Mouse (Mus musculus): Measurements from ENCODE around the gene Zfp503. TPM values are rescaled to one million over a fixed set of nuclear protein-coding genes. Genes with fewer than 3 reads are reported as not detected.

Gene Zfp503
- total RNA-seq, 2 experiments from 2014 or later = 2.9 TPM

DNA sequence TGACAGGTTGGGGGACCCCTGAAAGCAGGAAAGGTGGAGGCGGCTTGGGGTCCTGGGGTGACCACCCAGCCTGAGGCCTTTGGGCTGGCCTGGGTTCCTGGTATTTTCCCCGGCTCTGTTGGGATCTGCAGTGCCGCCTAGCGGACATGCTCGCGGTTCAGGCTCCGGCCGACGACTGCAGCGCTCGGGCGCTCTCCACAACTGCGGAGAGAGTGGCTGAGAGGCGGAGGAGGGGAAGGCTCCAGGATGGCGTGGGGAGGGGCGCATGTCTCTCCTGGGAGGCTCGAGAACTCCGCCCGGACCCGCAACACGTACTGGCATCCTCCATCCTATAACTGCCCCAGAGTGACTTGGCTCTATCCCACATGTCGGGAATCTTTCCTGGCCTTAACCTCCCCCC, 7.9 kb downstream of the Zfp503 start:
- peak; percentile 62 to 72 for DNase-seq (ENCODE audit: low spot score in 2 of 2)

DNA sequence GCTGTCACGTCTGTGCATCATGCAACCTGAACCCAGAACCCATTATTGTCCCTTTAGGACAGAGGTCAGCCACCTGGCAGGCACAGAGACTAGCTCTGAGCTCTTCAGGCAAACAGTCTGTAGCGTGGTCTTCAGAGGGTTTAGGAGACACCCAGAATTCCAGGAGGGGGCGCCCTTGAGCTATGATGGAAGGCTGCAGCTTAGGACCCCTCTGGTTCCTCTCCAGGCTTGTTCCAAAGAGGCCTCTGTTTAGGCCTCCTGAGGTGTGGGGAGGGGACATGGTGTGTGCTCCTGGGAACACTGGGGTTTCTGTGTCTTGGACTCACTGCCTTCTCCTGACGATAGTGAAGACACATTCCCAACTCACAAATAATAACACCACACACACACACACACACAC, 20.4 kb downstream of the Zfp503 start:
- peak; percentile 59 to 73 for DNase-seq (ENCODE audit: low spot score in 2 of 2)

DNA sequence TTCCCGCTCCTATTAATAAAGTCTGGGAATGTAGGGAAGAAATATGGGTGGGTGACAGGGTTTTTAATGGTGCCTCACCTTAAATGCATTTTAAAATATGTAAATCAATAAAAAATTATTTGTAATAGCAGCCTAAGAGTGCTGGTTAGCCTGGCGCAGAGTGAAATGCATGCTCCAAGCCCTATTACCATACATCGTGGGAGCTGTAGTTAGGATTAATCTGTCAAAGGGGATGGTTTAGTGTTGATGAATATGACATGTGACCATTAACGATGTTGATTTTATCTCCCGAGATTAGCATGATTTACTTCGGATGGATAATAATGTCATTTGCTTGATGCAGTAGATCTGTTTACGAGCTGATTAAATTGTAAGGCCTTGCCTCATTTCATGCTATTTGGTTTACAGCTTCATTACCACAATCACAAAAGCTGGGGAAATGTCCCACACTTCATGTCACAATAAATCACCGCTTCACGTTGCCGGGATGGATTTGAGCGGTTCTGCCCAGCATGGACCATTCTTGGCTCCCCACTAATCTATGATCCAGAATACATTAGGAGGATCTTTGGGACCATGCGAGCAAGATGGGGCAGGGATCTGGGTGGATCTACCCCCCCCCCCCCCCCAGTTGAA, 21.9 kb downstream of the Zfp503 start:
- no peak for DNase-seq (ENCODE audit: low spot score in 2 of 2)

DNA sequence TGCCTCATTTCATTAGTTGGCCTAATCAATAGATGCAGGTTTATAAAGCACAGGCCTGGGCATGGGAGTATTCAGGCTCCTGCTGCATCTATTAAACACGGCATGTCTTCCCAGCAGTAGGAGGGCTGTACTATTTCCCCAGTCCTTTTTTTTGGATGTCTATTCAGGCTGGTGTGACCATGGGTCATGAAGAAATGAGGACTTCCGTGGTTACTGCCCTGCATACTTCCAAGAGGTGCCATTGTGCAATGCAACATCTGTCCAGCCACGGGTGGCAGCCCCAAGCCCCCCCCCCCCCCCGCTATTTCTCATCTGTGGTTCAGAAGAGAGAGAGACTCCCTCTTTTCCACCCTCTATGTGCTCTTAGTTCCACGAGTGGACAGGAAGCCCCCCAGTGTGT, 23.1 kb downstream of the Zfp503 start:
- no peak for DNase-seq (ENCODE audit: low spot score in 2 of 2)

DNA sequence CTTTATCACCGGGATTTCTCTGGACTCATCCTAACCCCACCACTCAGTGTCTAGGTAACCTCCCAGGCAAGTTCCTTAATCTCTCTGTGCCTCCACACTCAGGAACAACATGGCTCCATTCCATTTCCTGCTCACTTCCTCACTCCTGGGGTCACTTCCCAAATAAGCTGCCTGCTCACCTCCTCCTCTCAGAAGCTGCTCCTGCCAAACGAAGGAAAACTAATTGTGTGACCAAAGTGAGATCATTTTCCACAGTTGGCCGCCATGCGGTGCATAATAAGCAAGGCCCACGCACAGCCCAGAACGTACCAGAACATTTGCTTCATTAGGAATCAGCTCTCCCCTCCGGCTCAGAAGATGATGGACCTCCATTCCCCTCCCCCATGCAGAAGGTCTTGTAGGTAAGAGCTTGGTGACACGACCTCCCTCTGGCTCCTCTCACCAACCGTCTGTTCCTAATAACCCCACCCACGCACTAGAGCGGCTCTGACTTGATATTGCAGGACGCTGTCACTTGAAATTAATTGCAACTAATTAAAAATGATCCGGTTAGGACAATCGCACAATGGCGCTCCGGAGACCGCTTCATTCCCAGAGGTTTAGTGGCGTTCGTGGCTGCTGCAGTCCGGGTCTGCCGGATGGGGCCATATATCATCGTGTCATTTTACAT, 26.9 kb downstream of the Zfp503 start:
- peak; percentile 29 to 50 for DNase-seq (ENCODE audit: low spot score in 2 of 2)

DNA sequence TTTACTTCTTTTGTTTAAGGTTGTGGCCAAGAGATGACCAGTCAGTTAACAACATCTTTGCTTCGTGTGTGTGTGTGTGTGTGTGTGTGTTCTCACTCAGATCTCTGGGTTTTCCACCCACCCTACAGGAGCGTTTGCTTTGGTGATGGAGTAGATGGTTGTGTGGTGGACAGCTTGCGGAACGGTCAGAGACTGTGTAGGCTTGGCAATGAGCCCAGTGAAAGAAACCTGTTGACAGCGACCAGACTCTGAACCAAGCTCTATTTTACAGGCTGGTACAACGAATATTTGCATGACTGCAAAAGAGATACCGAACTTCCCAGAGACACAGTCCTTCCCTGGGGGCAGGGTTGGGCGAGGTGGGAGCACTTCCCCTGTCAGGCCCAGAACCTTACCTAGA, 30.2 kb downstream of the Zfp503 start:
- no peak for DNase-seq (ENCODE audit: low spot score in 2 of 2)

DNA sequence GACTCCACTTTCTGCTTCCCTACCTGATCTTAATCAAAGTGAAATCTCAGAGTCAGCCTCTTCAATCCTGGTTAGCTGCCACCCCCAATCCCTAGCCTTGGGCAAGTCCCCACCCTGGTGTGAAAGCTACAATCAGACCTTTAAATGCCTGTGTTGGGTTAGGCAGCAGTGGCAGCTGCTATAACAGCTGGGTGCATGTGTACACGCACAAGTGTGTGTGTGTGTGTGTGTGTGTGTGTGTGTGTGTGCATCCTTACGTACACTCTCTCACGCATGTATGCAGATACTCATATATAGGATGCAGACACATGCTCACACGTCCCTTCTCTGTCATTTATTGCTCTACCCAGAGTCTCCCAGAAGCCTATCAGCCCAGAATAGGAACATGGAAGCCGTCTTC, 30.8 kb downstream of the Zfp503 start:
- DNase-seq (ENCODE audit: low spot score in 2 of 2) = no peak

DNA sequence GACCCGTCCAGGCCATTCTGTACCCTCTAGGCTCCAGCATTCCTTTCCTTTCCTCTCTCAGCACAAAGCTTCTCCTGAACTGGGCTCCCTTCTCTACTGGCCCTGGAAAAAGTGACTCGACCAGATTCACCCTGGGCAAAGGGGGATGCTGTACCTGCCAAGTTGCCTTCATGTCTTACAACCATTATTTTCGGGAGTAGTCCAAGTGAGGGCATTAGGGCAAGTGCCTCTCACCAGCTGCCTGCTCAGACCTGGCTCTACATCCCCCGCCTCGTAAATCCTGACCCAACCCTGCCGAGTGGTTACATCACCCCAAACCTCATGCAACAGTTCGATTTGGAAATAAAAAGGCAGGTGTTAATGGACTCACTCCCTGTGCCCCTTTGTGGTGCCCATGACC, 36.9 kb downstream of the Zfp503 start:
- DNase-seq (ENCODE audit: low spot score in 2 of 2) = no peak

DNA sequence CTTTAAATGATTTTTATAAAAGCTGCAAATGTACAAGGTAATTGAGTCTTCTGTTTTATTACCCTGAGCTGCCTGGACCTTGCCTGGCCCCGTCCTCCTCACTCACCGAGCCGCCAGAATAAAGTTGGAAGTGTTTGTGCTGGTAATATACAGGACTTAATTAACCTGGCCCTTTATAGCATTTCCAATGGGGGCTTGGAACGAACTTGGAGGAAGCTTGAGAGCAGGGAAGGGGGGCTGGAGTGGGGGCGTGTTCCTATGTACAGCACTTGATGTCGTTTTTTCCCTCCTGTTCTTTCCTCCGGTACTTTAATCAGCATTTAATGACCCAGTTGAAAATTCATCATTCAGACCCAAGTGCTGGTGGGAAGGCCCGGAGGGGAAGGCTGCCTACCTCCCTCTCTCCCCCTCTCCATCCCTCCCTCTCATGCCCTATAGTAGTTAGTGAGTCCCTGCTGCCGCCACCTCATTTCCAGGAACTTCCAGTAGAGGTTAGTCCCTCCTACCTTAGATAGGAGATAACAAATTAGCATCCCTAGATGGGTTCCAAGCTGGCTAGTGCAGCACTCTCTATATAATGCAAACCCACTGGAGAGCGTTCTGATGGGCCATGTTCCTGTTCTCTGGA, 37.4 kb downstream of the Zfp503 start:
- no peak for DNase-seq (ENCODE audit: low spot score in 2 of 2)

DNA sequence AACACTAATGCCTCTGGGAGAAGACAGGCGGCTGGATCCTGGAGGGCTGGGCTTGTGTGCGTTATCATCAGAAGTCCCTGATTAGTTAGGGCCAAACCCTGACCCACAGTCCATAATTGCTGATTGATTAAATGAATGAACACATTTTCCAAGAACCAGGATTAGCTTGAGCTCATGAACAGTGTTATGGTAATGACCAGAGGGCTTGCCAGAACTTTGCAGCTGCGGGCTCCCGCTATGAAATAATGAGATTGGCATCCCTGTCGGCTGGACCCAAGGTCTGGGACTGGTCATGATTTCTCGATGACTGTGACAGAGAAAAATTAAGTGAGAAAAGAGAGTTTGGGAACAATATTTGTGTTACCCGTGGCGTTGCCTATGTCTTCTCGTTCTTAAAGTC, 44.5 kb downstream of the Zfp503 start:
- DNase-seq (ENCODE audit: low spot score in 2 of 2) = no peak

DNA sequence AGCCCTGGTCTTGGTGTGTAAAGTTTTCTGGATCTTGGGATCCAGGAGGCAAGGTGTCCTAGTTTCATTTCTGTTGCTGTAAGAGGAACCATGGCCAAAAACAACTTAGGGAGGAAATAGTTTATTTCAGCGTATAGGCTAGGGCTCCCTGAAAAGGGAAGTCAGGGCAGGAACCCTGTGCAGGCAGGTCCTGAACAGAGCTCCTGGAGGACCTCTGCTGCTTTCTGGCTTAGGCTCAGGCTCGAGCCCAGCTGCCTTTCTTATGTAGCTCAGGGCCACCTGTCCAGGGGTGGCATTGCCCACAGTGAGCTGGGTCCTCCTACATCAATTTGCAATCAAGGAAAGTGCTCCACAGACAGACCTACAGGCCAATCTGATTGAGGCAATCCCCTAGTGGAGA, 47.8 kb downstream of the Zfp503 start:
- no peak for DNase-seq (ENCODE audit: low spot score in 2 of 2)

DNA sequence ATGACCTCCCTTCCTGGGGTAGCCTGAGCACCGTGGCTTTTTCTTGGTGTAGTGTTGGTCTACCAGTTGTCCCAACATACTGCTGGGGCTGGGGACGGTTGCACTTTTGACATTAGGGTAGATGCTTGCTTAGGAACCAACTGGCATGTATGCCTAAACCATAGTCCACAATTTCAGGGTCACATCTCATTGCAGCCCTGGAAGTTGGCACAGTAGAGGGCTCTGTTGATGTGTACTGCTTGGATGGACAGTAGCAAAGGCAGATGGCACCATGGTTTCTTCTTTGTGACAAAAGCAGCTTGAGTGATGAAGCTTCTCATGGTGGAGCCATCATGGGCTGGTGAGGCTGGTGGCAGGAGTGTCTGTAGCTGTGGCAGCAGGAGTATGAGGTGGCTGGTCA, 52.3 kb downstream of the Zfp503 start:
- DNase-seq (ENCODE audit: low spot score in 2 of 2) = no peak

DNA sequence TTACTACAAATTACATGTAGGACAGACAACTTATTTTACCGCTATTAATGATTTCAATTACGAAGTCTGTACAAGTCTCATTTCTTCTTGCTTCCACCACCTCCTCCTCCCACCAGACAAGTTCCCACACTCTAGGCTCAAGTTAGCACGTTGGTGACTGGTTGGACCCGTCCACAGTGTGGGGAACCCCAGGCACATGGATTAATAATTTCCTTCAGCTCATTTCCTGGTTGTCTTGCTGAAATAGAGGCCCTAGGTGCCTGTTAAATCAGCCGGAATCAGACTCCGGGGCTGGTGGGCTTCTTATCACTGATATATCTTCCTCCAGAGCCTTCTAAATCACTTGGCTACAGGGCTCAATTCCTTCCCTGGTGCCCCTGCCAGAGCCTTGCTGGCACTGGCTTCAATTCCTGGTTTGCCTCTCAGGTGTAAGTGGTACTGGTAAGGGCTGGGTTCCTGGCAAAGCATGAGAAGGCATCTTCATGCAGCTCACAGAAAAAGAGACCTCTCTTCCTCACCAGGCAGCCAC, 53.2 kb downstream of the Zfp503 start:
- DNase-seq (ENCODE audit: low spot score in 2 of 2) = no peak

Small RNA genes lying within 50 kb of the gene (microRNA-seq; reads per million reads assigned to microRNA genes)
- 0 reads per million in 2 experiments for gene Gm27532

Other genes starting within 250 kb of the Zfp503 start
- gene Samd8, start 239.1 kb downstream of the Zfp503 start, total RNA-seq (2021) = 10 to 100 TPM; 88.8 to 94.2 TPM
- gene Dusp13, start 238.4 kb downstream of the Zfp503 start, total RNA-seq (2021) = under 1 TPM in 1 of 2 experiments, not detected in 1; 0.64 TPM
- gene Vdac2, start 164.4 kb downstream of the Zfp503 start, total RNA-seq (2021) = 100 to 1,000 TPM; 231 to 233 TPM
- 10 to 100 TPM; 32.3 to 34.7 TPM for gene Comtd1, start 140.6 kb downstream of the Zfp503 start, total RNA-seq (2021)
- gene Lrmda, start 30.1 kb upstream of the Zfp503 start, total RNA-seq (2021) = under 1 TPM in 1 of 2 experiments, not detected in 1; 0.95 TPM